14 mouse cellular contexts compared by ENCODE assay signal in the genomic region with DNA sequence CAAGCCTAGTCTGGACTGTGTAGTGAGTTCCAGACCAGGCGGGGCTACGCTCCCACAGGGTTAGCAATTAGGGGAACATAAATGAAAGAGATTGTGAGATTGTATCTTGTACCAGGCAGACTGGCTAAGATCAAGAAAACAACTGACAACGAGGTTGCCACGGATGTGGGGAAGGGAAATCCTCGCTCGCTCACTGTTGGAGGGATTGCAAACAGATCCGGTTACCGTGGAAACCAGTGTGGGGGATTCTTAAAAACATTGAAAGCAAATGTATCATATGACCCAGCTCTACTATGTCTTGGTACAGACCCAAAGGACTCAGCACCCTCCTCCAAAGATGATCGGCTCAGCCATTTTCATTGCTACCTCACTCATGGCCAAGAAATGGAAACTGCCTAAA. TPM values are rescaled to one million over a fixed set of nuclear protein-coding genes. Genes with fewer than 3 reads are reported as not detected.
DNase-seq lines count a peak whose midpoint lies in the region; ATAC-seq and TF ChIP-seq lines count a peak whose summit lies in the region.
"Had no signal": no experiment of that assay in that cellular context is flagged by ENCODE, and none has a peak within 500 bp of the region (broad histone marks: within the 10 kb centered on the region; RNA-seq: fewer than 3 reads in every experiment).

No protein-coding gene starts in this region.

- no peak overlapping the region for H3K9ac ChIP-seq in lung, embryonic 14.5 days
- H3K9ac ChIP-seq in neural tube, embryonic 15.5 days (replicated peaks) = no peak overlapping the region
- H3K9ac ChIP-seq: embryonic facial prominence, embryonic 12.5 days; limb, embryonic 15.5 days had no signal

- H3K27me3 ChIP-seq in lung, embryonic 14.5 days (ENCODE audit: insufficient read depth, low read length) = no peaks in the 10 kb centered on the region
- H3K27me3 ChIP-seq in embryonic facial prominence, embryonic 10.5 days (replicated peaks; ENCODE audit: low read depth, poor library complexity, severe bottlenecking) = no peaks in the 10 kb centered on the region
- H3K27me3 ChIP-seq in neural tube, embryonic 15.5 days (replicated peaks) = no peaks in the 10 kb centered on the region
- H3K27me3 ChIP-seq in limb, embryonic 10.5 days (ENCODE audit: low read depth, poor library complexity, severe bottlenecking) = no peaks in the 10 kb centered on the region
- H3K27me3 ChIP-seq: embryonic facial prominence, embryonic 12.5 days; limb, embryonic 15.5 days had no signal

- H3K4me1 ChIP-seq in lung, embryonic 14.5 days (ENCODE audit: insufficient read depth) = no peaks in the 10 kb centered on the region
- no peaks in the 10 kb centered on the region for H3K4me1 ChIP-seq in lung, adult 2 months (ENCODE audit: control insufficient read depth, insufficient read depth, low read length)
- 0 out of 2 replicates have a peak, but pooled peaks cover 6% of the 10 kb centered on the region for H3K4me1 ChIP-seq in embryonic facial prominence, embryonic 10.5 days
- H3K4me1 ChIP-seq in neural tube, embryonic 15.5 days = no peaks in the 10 kb centered on the region
- H3K4me1 ChIP-seq in limb, embryonic 10.5 days = no peaks in the 10 kb centered on the region
- H3K4me1 ChIP-seq: embryonic facial prominence, embryonic 12.5 days; limb, embryonic 15.5 days had no signal

- H3K9me3 ChIP-seq in lung, embryonic 14.5 days (ENCODE audit: low read depth, low read length) = no peaks in the 10 kb centered on the region
- H3K9me3 ChIP-seq in embryonic facial prominence, embryonic 10.5 days = no peaks in the 10 kb centered on the region
- H3K9me3 ChIP-seq in neural tube, embryonic 15.5 days (replicated peaks) = no peaks in the 10 kb centered on the region
- H3K9me3 ChIP-seq in limb, embryonic 10.5 days (replicated peaks) = no peaks in the 10 kb centered on the region
- H3K9me3 ChIP-seq: embryonic facial prominence, embryonic 12.5 days; limb, embryonic 15.5 days had no signal

- no peak overlapping the region for H3K27ac ChIP-seq in lung, embryonic 14.5 days (ENCODE audit: low read depth)
- H3K27ac ChIP-seq in embryonic facial prominence, embryonic 10.5 days (replicated peaks) = no peak overlapping the region
- no peak overlapping the region for H3K27ac ChIP-seq in neural tube, embryonic 15.5 days (replicated peaks)
- no peak overlapping the region for H3K27ac ChIP-seq in limb, embryonic 10.5 days
- H3K27ac ChIP-seq: embryonic facial prominence, embryonic 12.5 days; limb, embryonic 15.5 days had no signal

- no peak overlapping the region for H3K4me3 ChIP-seq in lung, embryonic 14.5 days (ENCODE audit: low read depth, low read length)
- H3K4me3 ChIP-seq in lung, adult 2 months (replicated peaks; ENCODE audit: extremely low read depth, low read depth, low read length) = no peak overlapping the region
- H3K4me3 ChIP-seq in embryonic facial prominence, embryonic 10.5 days = no peak overlapping the region
- H3K4me3 ChIP-seq in neural tube, embryonic 15.5 days (replicated peaks) = no peak overlapping the region
- no peak overlapping the region for H3K4me3 ChIP-seq in limb, embryonic 10.5 days
- H3K4me3 ChIP-seq: embryonic facial prominence, embryonic 12.5 days; limb, embryonic 15.5 days had no signal

- no peak overlapping the region for H3K4me2 ChIP-seq in lung, embryonic 14.5 days
- H3K4me2 ChIP-seq in neural tube, embryonic 15.5 days = no peak overlapping the region
- H3K4me2 ChIP-seq: embryonic facial prominence, embryonic 12.5 days; limb, embryonic 15.5 days had no signal

- no peak for TF ChIP-seq CTCF in lung, embryonic 14.5 days (IDR thresholded peaks at IDR 0.05; ENCODE audit: low read depth)
- no peak for TF ChIP-seq CTCF in lung, adult 2 months (IDR thresholded peaks at IDR 0.05; ENCODE audit: insufficient read depth, low read length)

- peak; percentile 73 for ATAC-seq in frontal cortex, adult (ENCODE audit: low TSS enrichment)
- ATAC-seq in lung, embryonic 14.5 days (ENCODE audit: insufficient read depth) = no peak
- no peak for ATAC-seq in neural tube, embryonic 15.5 days (ENCODE audit: low FRiP score)

- no peaks in the 10 kb centered on the region for H3K36me3 ChIP-seq in lung, embryonic 14.5 days (ENCODE audit: insufficient read depth)
- H3K36me3 ChIP-seq in embryonic facial prominence, embryonic 10.5 days (replicated peaks) = no peaks in the 10 kb centered on the region
- no peaks in the 10 kb centered on the region for H3K36me3 ChIP-seq in neural tube, embryonic 15.5 days
- no peaks in the 10 kb centered on the region for H3K36me3 ChIP-seq in limb, embryonic 10.5 days
- H3K36me3 ChIP-seq: embryonic facial prominence, embryonic 12.5 days; limb, embryonic 15.5 days had no signal

- intact Hi-C loops in left cerebral cortex, postnatal 25 days (cut with DNase I) = no loop called here

- no peak for DNase-seq in frontal cortex, postnatal 25 days (ENCODE audit: low spot score in 2 of 2)
- peak; percentile 10 for DNase-seq in lung, embryonic 14.5 days
- DNase-seq in lung, adult 2 months = no peak
- peak; percentile 52 for DNase-seq in embryonic facial prominence, embryonic 10.5 days (ENCODE audit: low spot score)
- DNase-seq in left cerebral cortex, postnatal 25 days (ENCODE audit: low spot score in 2 of 2) = peak; percentile 45 to 55
- DNase-seq in limb, embryonic 10.5 days (ENCODE audit: low spot score) = no peak

- no peak for TF ChIP-seq POLR2A in lung, adult 2 months (IDR thresholded peaks at IDR 0.05; ENCODE audit: borderline replicate concordance, extremely low read depth, low read depth, low read length)

- WGBS in lung, embryonic 14.5 days = 45% methylated on average over 9 of the region's 9 CpGs
- 50% methylated on average over 9 of the region's 9 CpGs for WGBS in lung, adult 2 months
- WGBS in embryonic facial prominence, embryonic 10.5 days = 58% methylated on average over 9 of the region's 9 CpGs
- WGBS in neural tube, embryonic 15.5 days = 53% methylated on average over 9 of the region's 9 CpGs
- WGBS in limb, embryonic 10.5 days = 62% methylated on average over 9 of the region's 9 CpGs

RNA-seq across cellular contexts. Expression of a gene that starts 6.6 kb away (rescaled TPM):
- polyA plus RNA-seq in lung, embryonic 14.5 days (2014; fragmentation: Nextera tagmentation; extraction: Ambion mirVana) = not detected in 2 replicates
- polyA plus RNA-seq in lung, adult 2 months (2012; rRNA removed) = not detected in 2 replicates
- 2.4 and 2.8 TPM in 2 replicates for polyA plus RNA-seq in embryonic facial prominence, embryonic 10.5 days (2016; fragmentation: Nextera tagmentation; extraction: Ambion mirVana)
- not detected for total RNA-seq in left cerebral cortex, postnatal 25 days (2021)
- polyA plus RNA-seq in neural tube, embryonic 15.5 days (2015; fragmentation: Nextera tagmentation; extraction: Ambion mirVana) = 0.31 and 0.37 TPM in 2 replicates
- polyA plus RNA-seq in limb, embryonic 10.5 days (2016; fragmentation: Nextera tagmentation; extraction: Ambion mirVana) = not detected in 2 replicates
- total RNA-seq: megakaryocyte progenitor cell, adult 5-6 weeks had no signal
- polyA plus RNA-seq: gonadal fat pad, adult 2 months; intestine, embryonic 14.5 days; limb, embryonic 15.5 days; testis, adult 2 months had no signal

RNA-seq across cellular contexts. Expression of a gene that starts 17.4 kb away (rescaled TPM):
- polyA plus RNA-seq in lung, embryonic 14.5 days (2014; fragmentation: Nextera tagmentation; extraction: Ambion mirVana) = 24.5 and 24.7 TPM in 2 replicates
- polyA plus RNA-seq in lung, adult 2 months (2012; rRNA removed) = 1.8 and 2.6 TPM in 2 replicates
- polyA plus RNA-seq in embryonic facial prominence, embryonic 10.5 days (2016; fragmentation: Nextera tagmentation; extraction: Ambion mirVana) = 24.7 and 25.0 TPM in 2 replicates
- 10 to 100 TPM; 26.5 to 26.7 TPM for total RNA-seq in left cerebral cortex, postnatal 25 days (2021)
- 20.0 and 20.3 TPM in 2 replicates for polyA plus RNA-seq in neural tube, embryonic 15.5 days (2015; fragmentation: Nextera tagmentation; extraction: Ambion mirVana)
- polyA plus RNA-seq in limb, embryonic 10.5 days (2016; fragmentation: Nextera tagmentation; extraction: Ambion mirVana) = 20.5 and 25.3 TPM in 2 replicates

Comparison
In these comparisons a context has a peak if more than half of its experiments do, and no peak if none do; other contexts are left out.
1. DNase-seq: peak in lung, embryonic 14.5 days (single experiment), embryonic facial prominence, embryonic 10.5 days (single experiment) and left cerebral cortex, postnatal 25 days (2 of 2); none in frontal cortex, postnatal 25 days (0 of 2), lung, adult 2 months (single experiment) and limb, embryonic 10.5 days (single experiment).